Mouse (Mus musculus) CD4-positive, CD25-positive, alpha-beta regulatory T cell, adult 4 months (primary cell): ENCODE results near the gene Sac3d1. TPM values are rescaled to one million over a fixed set of nuclear protein-coding genes. Genes with fewer than 3 reads are reported as not detected.
"Not testable (repeated sequence)": the region's sequence is repeated elsewhere in the genome, so short reads cannot be mapped to it uniquely, and the experiment has no call there.

Experiments
- ATAC-seq: one replicate; pipeline ENCODE4 v1.8.0; 2017
- polyA plus RNA-seq, 2 experiments: library from polyadenylated mRNA; unstranded; fragments of 100-300 nt; shearing (Covaris generic); gene quantifications; one replicate each; pipeline ENCODE4 v1.2.1; 2017

The Sac3d1 gene
- polyA plus RNA-seq: 1 to 10 TPM in 1 of 2 experiments, under 1 TPM in 1; 0.43 to 2.2 TPM

- ATAC-seq: peak; percentile 98
Measured at GRCm38 (mm10) chr19:6117986-6118676, at the start of gene Sac3d1. Gene Sac3d1 (minus strand): TSS chr19:6118650.

DNA sequence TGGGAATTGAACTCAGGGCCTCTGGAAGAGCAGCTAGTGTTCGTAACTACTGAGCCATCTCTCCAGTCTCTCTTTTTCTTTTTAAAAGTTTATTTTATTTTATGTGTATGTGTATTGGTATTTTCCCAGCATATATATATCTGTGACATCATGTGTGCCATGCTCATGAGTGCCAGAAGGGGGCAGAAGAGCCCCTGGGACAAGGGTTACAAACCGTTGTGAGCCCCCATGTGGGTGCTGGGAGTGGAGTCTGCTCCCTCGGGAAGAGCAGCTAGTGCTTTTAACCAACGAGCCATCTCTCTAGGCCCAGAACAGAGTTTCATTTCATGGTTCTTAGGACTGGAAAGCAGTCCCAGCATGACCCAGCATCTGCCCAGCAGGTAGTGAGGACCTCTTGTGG lies 48.3 kb upstream of the Sac3d1 start:
- ATAC-seq: no peak

DNA sequence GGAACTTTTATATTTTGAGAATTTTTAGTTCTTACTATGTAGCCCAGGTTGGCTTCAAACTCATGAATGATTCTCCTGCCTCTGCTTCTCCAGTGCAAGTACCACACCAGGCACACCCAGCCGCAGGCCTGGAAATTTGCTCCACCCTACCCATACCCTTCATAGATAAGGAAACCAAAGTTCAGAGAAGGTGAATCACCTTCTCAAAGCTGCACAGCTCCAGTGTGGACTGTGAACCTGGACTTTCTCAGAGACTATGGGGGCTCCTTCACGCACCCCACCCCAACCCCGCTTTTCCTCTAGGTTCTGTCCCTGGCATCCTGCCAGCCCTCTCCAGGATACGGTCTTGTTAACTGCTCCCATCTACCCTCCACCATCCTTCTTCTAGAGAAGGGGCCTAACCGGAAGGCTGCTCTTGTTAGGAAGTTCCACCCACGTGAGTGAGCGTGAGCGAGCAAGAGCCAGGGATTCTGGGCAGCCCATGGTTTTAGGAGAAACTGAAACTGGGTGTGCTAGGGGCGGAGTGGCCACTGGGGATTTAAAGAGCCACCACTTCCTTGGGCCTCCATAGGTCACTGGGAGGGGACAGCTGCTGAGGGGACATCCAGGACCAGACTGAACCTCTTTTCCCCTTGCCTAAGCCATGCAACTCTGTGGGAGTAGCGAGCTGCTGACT lies 45.6 kb upstream of the Sac3d1 start:
- no peak for ATAC-seq

DNA sequence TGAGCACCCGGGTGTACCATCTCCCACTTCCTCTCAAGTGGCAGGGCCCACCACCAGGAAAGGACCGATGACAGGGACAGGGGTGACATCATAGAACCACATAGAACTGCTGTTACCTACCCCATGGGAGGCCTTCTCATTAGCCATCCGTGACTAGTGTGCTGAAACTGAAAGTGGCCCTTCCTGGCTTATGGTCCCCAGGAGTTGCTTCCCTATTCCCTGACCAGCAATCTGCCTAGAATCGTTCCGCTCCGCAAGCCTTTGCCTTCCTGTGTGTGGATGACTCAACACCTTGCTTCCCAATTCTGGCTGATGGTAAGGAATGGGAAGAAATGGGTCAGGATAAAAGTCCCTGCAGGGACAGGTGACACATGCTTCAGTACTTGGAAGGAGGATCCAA lies 38.8 kb upstream of the Sac3d1 start:
- no peak for ATAC-seq

- no peak for ATAC-seq
Measured at GRCm38 (mm10) chr19:6156372-6156771, 37.9 kb upstream of the Sac3d1 start.

GRCm38 (mm10) chr19:6155174-6155573 lies 36.7 kb upstream of the Sac3d1 start:
- ATAC-seq: no peak

GRCm38 (mm10) chr19:6144842-6145241 lies 26.4 kb upstream of the Sac3d1 start:
- no peak for ATAC-seq

DNA sequence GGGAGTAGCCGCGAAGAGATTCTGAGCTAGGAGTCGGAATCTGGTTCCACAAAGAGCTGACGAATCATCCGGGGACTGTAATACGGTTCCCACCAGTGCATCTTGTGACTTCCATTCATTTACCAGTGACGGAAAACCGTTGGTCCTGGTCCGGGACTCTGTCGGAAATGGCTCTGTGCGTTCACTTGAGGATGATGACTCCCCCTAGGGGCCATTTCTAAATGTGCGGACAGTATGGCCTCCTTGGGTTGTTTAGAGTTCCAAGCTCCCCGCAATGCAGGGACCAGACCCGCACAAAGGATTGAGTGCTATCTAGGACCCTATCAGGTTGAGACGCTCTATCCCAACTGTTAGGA lies 22.9 kb upstream of the Sac3d1 start, which contains the start of gene Arl2:
TSS of gene Arl2 (minus strand) at position 155 of the 356 bp plus-strand sequence.
- peak; percentile 68 for ATAC-seq

DNA sequence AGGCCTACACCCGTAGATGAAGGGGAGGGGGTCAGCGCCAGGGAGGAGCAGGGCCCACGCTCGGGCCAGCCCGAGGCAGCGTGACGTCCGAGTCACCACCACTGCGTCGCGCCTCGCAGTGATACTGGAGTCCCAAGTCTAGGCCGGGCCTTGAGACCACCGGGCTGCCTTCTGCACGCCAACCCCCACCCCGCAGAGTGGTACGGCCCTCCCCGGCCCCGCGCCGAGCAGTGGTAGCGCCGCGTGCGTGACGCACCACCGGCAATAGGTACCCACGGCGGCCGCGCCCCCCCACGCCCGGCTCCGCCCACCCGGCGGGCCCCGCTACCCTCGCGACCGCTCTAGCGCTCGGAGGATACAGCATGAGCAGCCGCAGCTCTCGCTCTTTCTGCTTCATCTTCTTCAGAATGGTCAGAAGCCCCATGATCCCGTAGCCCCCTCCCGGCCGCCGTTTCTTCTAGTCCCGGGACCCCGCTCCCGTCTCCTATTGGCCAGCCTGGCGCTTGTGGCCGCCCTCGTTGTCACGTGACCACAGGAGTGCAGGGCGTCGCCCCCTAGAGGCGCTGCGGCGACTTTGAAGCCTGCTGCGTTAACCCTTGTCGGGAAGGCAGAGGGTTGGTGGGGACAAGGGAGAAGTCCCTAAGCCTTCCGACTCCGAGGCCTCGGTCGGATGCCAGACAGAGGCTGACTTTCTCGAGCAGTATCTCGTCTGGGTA lies 22.4 kb upstream of the Sac3d1 start, which contains the start of gene Batf2:
TSS of gene Batf2 (plus strand) at position 306 of the 716 bp plus-strand sequence.
- ATAC-seq: peak; percentile 86

DNA sequence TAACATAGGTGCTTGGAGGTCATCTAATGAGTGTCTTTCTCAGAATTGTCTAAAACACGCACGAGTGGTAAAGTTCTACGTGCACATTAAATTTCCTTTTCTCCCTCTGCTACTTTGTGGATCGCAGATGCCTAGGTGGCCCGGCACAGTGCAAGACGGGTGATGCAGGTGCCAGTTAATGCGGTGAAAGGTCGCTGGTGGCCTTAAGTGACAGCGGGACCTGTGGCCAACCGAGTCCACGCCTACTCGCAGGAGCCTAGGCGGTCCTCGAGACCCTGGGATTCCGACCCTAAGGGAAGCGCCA lies 21.9 kb upstream of the Sac3d1 start:
- peak; percentile 17 for ATAC-seq

DNA sequence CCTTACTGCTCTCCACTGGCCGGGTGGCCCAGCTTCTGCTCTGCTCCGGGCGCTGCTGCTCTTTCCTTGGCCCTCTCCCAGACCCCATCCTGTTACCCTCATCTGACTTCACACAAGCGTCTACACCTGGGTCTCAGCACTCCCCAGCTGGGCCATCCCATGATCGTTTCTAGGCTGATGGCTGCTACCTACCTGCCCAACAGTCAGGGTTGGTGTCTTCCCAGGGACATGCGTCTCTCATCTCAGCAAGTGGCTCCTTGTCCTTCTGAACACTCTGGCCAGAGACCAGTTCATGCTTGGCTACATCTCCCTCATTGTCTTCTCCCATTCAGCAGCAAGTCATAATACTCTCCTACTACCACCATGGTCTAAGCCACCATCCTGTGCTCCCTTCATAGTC lies 21.3 kb upstream of the Sac3d1 start:
- ATAC-seq: no peak

DNA sequence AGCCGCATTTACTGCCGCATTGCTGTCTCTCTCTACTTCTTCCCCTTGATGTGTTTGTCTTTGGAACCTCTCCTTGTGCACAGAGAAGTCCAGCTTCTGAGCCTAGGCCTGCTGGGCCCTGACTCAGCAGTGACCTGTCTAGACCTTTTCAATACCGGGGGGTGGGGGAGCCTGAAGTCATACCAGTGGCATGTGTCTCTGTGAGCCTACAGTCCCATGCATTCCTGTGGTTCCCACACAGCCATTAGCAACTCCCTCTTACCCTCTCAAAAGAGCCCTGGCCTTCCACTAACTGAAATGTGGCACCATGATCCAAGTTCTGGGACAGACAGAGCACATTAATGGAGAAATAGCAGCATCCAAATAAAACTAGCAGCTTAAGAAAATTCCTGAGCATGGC lies 17.9 kb upstream of the Sac3d1 start:
- ATAC-seq: no peak

DNA sequence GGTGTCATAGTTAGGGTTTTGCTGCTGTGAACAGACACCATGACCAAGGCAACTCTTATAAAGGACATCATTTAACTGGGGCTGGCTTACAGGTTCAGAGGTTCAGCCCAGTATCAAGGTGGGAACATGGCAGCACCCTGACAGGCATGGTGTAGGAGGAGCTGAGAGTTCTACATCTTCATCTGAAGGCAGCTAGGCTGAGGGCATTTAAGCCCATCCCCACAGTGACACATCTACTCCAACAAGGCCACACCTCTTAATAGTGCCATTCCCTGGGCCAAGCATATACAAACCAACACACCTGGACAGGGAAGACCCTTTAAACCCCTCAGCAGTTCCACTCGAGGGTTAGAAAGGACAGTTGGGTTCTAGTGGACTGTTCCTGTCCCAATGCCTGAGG lies 14.7 kb upstream of the Sac3d1 start:
- ATAC-seq: not testable (repeated sequence)

- ATAC-seq: no peak
Measured at GRCm38 (mm10) chr19:6132171-6132827, 13.8 kb upstream of the Sac3d1 start.

DNA sequence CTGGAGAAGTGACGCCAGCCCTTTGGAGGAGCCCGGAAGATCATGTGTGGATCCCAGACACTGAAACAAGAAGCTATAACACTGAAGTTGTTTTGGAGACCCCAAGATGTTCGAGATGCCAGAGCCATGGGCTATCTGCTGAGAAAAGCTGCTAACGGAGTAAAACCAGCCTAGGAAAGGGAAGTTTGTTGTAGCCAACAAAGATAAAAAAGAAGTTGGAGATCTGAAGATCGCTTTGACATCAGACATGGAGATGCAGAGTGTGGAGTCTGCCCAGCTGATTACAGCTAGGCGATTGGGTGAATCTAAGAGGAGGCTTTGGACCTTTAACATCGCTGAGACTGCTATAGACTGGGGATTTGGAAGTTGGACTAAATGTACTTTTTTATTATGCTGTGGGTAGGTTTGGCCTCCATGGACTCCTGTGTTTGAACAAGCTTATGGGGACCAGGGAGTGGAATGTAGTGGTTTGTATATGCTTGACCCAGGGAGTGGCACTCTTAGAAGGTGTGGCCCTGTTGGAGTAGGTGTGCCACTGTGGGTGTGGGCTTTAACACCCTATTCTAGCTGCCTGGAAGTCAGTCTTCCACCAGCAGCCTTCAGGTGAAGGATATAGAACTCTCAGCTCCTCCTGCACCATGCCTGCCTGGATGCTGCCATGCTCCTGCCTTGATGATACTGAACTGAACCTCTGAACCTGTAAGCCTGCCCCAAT lies 12.1 kb upstream of the Sac3d1 start:
- not testable (repeated sequence) for ATAC-seq

DNA sequence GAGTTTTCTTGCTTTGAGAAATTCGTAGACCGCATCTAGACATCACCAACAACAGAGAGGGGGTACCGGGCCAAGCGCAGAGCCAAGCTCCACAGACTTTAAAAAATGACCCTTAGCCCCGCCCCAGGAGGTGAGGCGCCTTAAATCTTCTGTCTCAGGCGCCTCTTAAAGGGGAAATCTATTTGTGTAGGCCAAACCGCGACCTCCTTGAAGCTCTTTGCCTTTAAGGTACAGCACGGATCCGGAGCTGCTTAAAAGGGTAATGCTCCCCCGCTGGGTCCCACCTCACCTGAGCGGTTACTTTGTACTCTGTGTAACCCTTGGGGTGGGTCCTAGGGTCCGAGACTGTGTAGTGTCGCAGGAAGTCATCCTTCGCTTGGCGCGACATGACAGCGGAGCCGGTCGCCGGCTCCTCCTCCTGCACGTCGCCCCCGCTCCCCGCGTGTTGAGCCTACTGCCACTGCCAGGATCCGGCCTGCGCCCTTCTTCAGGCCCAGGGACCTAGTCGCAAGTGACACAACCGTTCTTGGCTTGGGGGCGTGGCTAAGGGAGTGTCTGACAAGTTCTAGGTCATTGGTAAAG lies 9.4 kb upstream of the Sac3d1 start, which contains the start of gene Snx15:
TSS of gene Snx15 (minus strand) at position 545 of the 582 bp plus-strand sequence.
- peak; percentile 94 for ATAC-seq

- ATAC-seq: no peak
Measured at GRCm38 (mm10) chr19:6126789-6127580, 8.5 kb upstream of the Sac3d1 start.

DNA sequence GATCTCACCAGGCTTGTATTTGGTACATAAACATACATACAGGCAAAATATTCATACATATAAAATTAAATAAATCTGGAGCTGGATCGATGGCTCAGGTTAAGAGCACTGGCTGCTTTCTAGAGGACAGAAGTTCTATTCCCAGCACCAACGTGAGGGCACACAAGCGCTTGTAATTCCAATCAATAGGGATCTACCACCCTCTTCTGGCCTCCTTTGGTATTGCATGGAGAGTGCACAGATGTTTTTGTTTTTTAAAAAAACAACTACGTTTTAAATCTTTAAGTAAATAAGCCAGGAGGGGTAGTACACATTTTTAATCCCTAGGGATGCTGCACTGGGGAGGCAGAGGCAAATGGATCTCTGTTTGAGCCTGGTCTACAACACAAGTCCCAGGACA lies 7.8 kb upstream of the Sac3d1 start:
- no peak for ATAC-seq

- no peak for ATAC-seq
Measured at GRCm38 (mm10) chr19:6124898-6125297, 6.4 kb upstream of the Sac3d1 start.

- ATAC-seq: no peak
Measured at GRCm38 (mm10) chr19:6123330-6123729, 4.9 kb upstream of the Sac3d1 start.

DNA sequence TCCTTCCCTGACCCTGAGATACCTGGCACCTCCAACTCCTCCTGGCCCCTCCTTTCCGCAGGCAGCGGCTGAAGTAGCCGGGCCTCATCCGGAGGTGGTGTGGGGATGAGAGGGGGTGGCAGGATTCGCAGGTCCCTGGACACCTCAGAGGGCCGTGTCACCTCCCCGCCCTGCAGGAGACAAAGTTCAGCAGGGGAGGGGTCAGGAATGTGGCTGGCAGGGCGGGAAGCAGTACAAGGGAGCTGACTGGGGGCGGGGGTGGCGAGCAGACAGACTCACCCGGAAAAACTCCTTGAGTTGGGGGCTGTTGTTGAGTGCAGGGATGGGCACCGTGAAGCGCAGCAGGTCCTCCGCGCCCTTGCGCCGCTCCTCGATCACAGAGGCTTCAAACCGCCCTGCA lies 3.3 kb upstream of the Sac3d1 start:
- ATAC-seq: no peak
